Mouse (Mus musculus): ENCODE data around the gene Tshz2. TPM values are rescaled to one million over a fixed set of nuclear protein-coding genes. Genes with fewer than 3 reads are reported as not detected.
A peak's percentile ranks its signal among the peaks of the same experiment; 100 is the strongest.

Gene Tshz2
- polyA plus RNA-seq, 1 experiment from 2014 or later, result 3.4 TPM

GRCm38 (mm10) chr2:169915326-169915725 lies 282.5 kb downstream of the Tshz2 start:
- no peak overlapping the region for H3K4me2 ChIP-seq (replicated peaks; ENCODE audit: low read depth, low read length)
- no peak for TF ChIP-seq CTCF (IDR thresholded peaks at IDR 0.05)
- no peak for TF ChIP-seq EP300 (IDR thresholded peaks at IDR 0.05)
- no peak for ATAC-seq
- no peak overlapping the region for H3K9ac ChIP-seq (replicated peaks; ENCODE audit: low read depth)
- 79% methylated on average over 13 of the region's 13 CpGs for whole genome bisulfite sequencing
- DNase-seq (ENCODE audit: low spot score), result no peak
- no peaks in the 10 kb centered on the region for H3K36me3 ChIP-seq (ENCODE audit: insufficient read depth, low read length)
- no peak overlapping the region for H3K4me3 ChIP-seq (ENCODE audit: low read depth, low read length)
- H3K9me3 ChIP-seq (ENCODE audit: low read length), result no peaks in the 10 kb centered on the region
- H3K27me3 ChIP-seq (replicated peaks; ENCODE audit: insufficient read depth, low read length), result no peaks in the 10 kb centered on the region
- H3K4me1 ChIP-seq (ENCODE audit: insufficient read depth, low read depth, low read length), result no peaks in the 10 kb centered on the region
- H3K27ac ChIP-seq (ENCODE audit: low read length), result no peak overlapping the region

GRCm38 (mm10) chr2:169919111-169919695 lies 286.4 kb downstream of the Tshz2 start:
- H3K4me3 ChIP-seq (ENCODE audit: low read depth, low read length), result no peak overlapping the region
- H3K4me1 ChIP-seq (ENCODE audit: insufficient read depth, low read depth, low read length), result no peaks in the 10 kb centered on the region
- ATAC-seq, result no peak
- no peak overlapping the region for H3K4me2 ChIP-seq (replicated peaks; ENCODE audit: low read depth, low read length)
- TF ChIP-seq CTCF (IDR thresholded peaks at IDR 0.05), result no peak
- no peak for TF ChIP-seq EP300 (IDR thresholded peaks at IDR 0.05)
- no peak overlapping the region for H3K27ac ChIP-seq (ENCODE audit: low read length)
- 88% methylated on average over 3 of the region's 3 CpGs for WGBS
- no peak for DNase-seq (ENCODE audit: low spot score)
- no peaks in the 10 kb centered on the region for H3K36me3 ChIP-seq (ENCODE audit: insufficient read depth, low read length)
- H3K9me3 ChIP-seq (ENCODE audit: low read length), result no peaks in the 10 kb centered on the region
- H3K27me3 ChIP-seq (replicated peaks; ENCODE audit: insufficient read depth, low read length), result no peaks in the 10 kb centered on the region
- no peak overlapping the region for H3K9ac ChIP-seq (replicated peaks; ENCODE audit: low read depth)

- ATAC-seq, result no peak; the same call in 1 of the 2 replicates
Observed at GRCm38 (mm10) chr2:169924177-169924810, 291.5 kb downstream of the Tshz2 start.

GRCm38 (mm10) chr2:169925466-169925865 lies 292.7 kb downstream of the Tshz2 start:
- Histone ChIP-seq H3K36me3 (ENCODE audit: insufficient read depth, low read length) (no peaks in the 10 kb centered on the region), H3K9me3 (ENCODE audit: low read length) (no peaks in the 10 kb centered on the region), H3K27ac (ENCODE audit: low read length) (no peak overlapping the region), H3K27me3 (replicated peaks; ENCODE audit: insufficient read depth, low read length) (no peaks in the 10 kb centered on the region), H3K9ac (replicated peaks; ENCODE audit: low read depth) (no peak overlapping the region), H3K4me2 (replicated peaks; ENCODE audit: low read depth, low read length) (no peak overlapping the region), H3K4me1 (ENCODE audit: insufficient read depth, low read depth, low read length) (0 out of 2 replicates have a peak, but pooled peaks cover 3% of the 10 kb centered on the region), H3K4me3 (ENCODE audit: low read depth, low read length) (no peak overlapping the region)
- WGBS, result 70% methylated on average over 5 of the region's 5 CpGs
- DNase-seq (ENCODE audit: low spot score) (no peak), ATAC-seq (no peak)
- TF ChIP-seq CTCF (IDR thresholded peaks at IDR 0.05), result no peak

More at GRCm38 (mm10) chr2:169924177-169924810, 291.5 kb downstream of the Tshz2 start:
- peak; percentile 26 for DNase-seq (ENCODE audit: low spot score)
- Histone ChIP-seq H3K4me3 (ENCODE audit: low read depth, low read length) (no peak overlapping the region), H3K9me3 (ENCODE audit: low read length) (no peaks in the 10 kb centered on the region), H3K27me3 (replicated peaks; ENCODE audit: insufficient read depth, low read length) (no peaks in the 10 kb centered on the region), H3K4me1 (ENCODE audit: insufficient read depth, low read depth, low read length) (0 out of 2 replicates have a peak, but pooled peaks cover 3% of the 10 kb centered on the region), H3K4me2 (replicated peaks; ENCODE audit: low read depth, low read length) (no peak overlapping the region), H3K36me3 (ENCODE audit: insufficient read depth, low read length) (no peaks in the 10 kb centered on the region), H3K27ac (ENCODE audit: low read length) (no peak overlapping the region), H3K9ac (replicated peaks; ENCODE audit: low read depth) (no peak overlapping the region)
- TF ChIP-seq CTCF (IDR thresholded peaks at IDR 0.05), result no peak
- no peak for TF ChIP-seq EP300 (IDR thresholded peaks at IDR 0.05)
- WGBS, result 53% methylated on average over 8 of the region's 8 CpGs

- DNase-seq (ENCODE audit: low spot score) (no peak), ATAC-seq (no peak)
- TF ChIP-seq CTCF (IDR thresholded peaks at IDR 0.05), result no peak
- no peak for TF ChIP-seq EP300 (IDR thresholded peaks at IDR 0.05)
- H3K4me1 ChIP-seq (ENCODE audit: insufficient read depth, low read depth, low read length), result 0 out of 2 replicates have a peak, but pooled peaks cover 3% of the 10 kb centered on the region
- 72% methylated on average over 11 of the region's 11 CpGs for WGBS
- H3K4me3 ChIP-seq (ENCODE audit: low read depth, low read length), result no peak overlapping the region
- no peak overlapping the region for H3K9ac ChIP-seq (replicated peaks; ENCODE audit: low read depth)
- no peaks in the 10 kb centered on the region for H3K36me3 ChIP-seq (ENCODE audit: insufficient read depth, low read length)
- no peak overlapping the region for H3K27ac ChIP-seq (ENCODE audit: low read length)
- H3K9me3 ChIP-seq (ENCODE audit: low read length), result no peaks in the 10 kb centered on the region
- no peak overlapping the region for H3K4me2 ChIP-seq (replicated peaks; ENCODE audit: low read depth, low read length)
- H3K27me3 ChIP-seq (replicated peaks; ENCODE audit: insufficient read depth, low read length), result no peaks in the 10 kb centered on the region
Observed at GRCm38 (mm10) chr2:169926016-169926415, 293.2 kb downstream of the Tshz2 start.

- Histone ChIP-seq H3K4me3 (ENCODE audit: low read depth, low read length) (no peak overlapping the region), H3K36me3 (ENCODE audit: insufficient read depth, low read length) (no peaks in the 10 kb centered on the region), H3K4me1 (ENCODE audit: insufficient read depth, low read depth, low read length) (0 out of 2 replicates have a peak, but pooled peaks cover 3% of the 10 kb centered on the region), H3K27me3 (replicated peaks; ENCODE audit: insufficient read depth, low read length) (no peaks in the 10 kb centered on the region), H3K4me2 (replicated peaks; ENCODE audit: low read depth, low read length) (no peak overlapping the region), H3K9ac (replicated peaks; ENCODE audit: low read depth) (no peak overlapping the region), H3K27ac (ENCODE audit: low read length) (no peak overlapping the region), H3K9me3 (ENCODE audit: low read length) (no peaks in the 10 kb centered on the region)
- TF ChIP-seq EP300 (IDR thresholded peaks at IDR 0.05) (no peak), CTCF (IDR thresholded peaks at IDR 0.05) (no peak)
- DNase-seq (ENCODE audit: low spot score) (no peak), ATAC-seq (no peak)
- 76% methylated on average over 2 of the region's 2 CpGs for WGBS
Observed at GRCm38 (mm10) chr2:169927401-169927800, 294.6 kb downstream of the Tshz2 start.

Data from lung, postnatal 0 days (tissue).